Mouse (Mus musculus): ENCODE measurements around the gene Map2k6.
"Not testable (repeated sequence)": the region's sequence is repeated elsewhere in the genome, so short reads cannot be mapped to it uniquely, and the experiment has no call there.

Map2k6 gene

DNA sequence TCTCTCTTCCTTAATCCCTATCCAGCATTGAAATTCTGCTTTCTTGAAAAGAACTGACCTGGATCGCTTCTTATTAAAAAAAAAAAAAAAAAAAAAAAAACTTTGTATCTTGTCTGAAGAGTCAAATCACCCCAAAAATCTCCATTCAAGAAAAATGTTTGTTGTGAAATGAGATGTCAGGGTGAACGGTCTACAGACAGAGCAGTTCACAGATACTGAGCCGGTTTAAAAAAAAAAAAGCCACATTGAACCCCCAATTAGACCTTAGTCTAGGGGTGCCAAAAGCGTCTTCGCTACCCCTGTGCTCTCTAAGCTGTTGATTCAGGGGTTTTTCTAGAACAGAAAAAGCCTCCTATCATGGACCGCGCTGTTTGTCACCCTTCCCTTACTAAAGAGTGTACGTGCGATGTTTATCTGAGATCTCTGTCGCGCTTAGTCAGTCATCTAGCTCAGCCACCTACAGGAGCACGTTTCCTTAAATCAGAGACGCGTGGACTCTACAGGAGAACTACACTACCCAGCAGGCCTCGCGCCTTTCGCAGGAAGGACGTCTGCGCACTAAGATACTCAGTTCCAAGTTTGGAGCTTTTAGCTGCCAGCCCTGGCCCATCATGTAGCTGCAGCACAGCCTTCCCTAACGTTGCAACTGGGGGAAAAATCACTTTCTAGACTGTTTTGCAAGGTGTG, at the start of gene Map2k6:
Map2k6 (plus strand) TSS at position 570 of the 687 bp plus-strand sequence.
- peak; percentile 67 for DNase-seq (ENCODE audit: extremely low read depth, insufficient read length, low spot score)

DNA sequence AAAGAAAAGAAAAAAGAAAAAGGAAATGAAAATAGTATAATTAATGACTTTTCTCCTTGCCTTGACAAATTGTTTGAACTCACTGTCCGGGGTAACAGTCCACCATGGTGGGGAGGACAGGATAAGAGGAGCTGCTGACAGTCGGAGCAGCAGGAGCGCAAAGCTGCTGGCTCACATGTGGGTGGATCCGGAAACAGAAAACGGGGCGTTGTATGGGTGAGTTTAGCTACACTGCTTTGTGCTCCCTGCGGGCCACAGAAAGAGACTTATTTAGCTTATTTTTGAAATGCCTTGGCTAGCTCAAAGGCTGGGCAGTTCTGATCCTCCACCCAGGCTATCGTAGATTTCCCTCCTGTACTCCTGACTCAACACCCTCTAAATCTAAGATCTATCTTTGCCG, 44.7 kb upstream of the Map2k6 start:
- DNase-seq (ENCODE audit: extremely low read depth, insufficient read length, low spot score), result no peak

DNA sequence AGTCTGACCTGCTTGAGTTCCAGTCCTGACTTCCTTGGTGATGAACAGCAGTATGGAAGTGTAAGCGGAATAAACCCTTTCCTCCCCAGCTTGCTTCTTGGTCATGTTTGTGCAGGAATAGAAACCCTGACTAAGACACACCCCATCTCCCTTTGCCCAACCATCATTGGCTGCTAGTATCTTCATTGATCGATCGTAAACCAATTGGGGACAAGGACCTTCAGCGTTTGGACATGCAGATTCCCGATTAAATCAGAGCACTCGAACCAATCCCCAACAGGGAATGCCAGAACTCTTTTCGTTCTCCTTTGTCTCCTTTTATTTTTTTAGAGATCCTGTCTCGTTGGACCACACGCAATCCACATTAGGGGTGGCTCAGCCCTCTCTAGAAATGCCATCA, 43.8 kb upstream of the Map2k6 start:
- DNase-seq (ENCODE audit: extremely low read depth, insufficient read length, low spot score), result not testable (repeated sequence)

DNA sequence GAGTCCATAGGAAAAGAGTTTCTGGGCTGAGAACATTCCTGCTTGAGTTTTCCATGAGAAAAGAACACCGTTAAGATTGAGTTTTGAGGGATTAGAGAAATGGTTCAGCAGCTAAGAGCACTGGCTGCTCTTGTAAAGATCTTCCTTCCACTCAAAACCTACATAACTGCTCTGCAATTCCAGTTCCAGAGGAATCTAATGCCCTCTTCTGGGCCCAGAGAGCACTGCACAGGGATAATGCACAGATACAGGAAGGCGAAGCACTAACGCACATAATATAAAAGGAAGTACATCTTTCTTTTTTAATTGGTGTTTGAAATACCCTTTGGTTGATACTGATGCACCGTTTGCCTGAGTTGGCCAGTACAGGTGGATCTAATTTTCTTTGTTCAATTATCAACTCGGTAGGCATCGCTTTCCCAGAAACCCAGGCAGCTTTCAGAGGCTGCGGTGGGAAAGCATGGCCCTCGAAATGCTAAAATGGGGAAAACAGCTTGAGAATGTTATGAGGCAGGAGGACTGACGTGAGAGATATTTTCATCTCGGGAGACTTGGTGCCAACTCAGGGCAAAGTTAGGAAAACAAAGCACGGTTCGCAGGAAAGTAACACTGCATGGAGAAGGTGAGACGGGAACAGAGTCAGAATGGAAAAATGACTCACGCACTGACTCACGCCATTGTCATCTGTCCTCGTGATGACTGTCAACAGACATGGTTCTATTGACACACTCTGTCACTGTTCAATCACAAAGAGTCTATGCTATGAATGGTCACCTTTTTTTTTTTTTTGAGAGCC, 41.0 kb upstream of the Map2k6 start:
- DNase-seq (ENCODE audit: extremely low read depth, insufficient read length, low spot score), result peak; percentile 51

DNA sequence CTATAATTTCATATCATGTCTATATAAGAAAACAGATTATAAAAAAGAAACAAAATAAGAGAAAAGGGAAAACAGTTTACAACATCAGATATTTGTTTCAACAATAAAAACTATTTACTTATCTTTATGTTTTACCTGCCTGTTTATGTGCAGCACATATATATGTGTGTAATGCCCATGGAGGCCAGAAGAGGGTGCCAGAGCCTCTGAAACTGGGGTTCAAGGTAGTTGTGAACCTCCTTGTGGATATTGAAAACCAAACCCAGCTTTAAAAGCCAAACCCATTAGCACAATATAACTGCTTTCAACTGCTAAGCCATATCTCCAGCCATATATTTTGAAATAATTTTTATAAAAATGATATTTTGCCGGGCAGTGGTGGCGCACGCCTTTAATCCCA, 33.9 kb upstream of the Map2k6 start:
- DNase-seq (ENCODE audit: extremely low read depth, insufficient read length, low spot score), result no peak

DNA sequence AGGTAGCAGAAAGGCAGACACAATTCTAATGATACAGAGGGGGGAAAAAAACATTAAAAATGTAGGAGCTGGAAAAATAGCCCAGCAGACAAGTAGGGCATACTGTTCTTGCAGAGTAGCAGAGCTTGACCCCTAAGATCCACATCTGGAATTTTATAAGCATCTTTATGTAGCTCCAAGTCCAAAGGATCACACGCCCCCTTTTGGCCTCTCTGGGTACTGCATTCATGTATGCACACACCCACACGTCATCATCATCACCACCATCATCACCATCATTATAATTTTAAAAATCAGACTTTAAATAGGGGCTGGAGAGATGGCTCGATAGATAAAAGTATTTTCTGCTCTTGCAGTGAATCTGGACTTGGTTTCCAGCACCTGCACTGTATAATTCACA, 32.0 kb upstream of the Map2k6 start:
- DNase-seq (ENCODE audit: extremely low read depth, insufficient read length, low spot score), result no peak

DNA sequence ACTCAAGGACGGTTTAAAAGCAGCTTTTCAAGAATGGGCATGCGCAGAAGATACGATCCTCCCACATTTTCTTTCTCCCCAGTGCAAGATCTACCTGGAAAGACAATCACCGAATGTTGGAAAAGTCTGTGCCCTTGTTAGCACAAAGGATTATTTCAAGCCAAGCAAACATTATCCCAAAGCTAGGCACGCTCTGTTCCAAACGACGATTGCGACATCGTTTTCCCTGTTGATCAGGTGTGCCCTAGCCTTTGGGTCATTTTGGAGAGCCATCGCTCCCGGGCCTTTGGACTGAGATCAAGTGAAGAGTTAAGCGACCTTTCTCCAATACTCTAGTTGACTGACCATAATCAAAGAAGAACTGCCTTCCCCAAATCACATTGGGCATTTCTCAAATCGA, 31.3 kb upstream of the Map2k6 start:
- DNase-seq (ENCODE audit: extremely low read depth, insufficient read length, low spot score), result no peak

DNA sequence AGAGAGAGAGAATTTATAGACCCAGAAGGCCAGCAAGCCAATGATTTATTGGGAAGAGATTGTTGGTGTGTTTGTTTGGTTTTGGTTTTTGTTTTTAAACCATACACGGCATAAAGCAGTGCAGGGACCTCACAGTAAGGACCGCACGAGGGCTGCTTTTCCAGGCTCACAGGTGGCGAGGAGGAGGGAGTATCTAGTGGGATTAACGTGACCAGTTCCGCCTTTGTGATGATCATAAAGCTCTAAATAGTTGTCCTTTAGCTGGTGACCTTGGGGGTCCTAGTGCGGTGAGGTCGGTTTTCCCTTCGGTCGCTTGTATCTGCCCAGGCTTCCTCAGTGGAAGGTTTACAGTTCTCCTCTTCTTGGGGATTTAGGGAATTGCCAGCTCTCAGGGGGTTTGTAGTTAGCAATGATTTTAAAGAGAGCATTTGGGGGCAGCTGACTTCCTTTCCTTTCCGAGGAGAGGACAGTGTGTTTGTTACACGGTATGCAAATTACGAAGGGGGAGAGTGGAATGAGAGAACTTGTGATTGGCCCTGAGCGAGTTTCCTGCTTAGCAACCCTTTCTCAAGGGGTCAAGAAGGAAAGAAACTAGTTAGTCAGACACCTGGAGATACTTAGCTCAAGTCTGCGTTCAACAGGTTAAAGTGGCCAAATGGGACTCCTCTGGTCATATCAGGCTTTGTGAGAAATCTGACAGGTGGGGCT, 29.5 kb upstream of the Map2k6 start:
- DNase-seq (ENCODE audit: extremely low read depth, insufficient read length, low spot score), result no peak

DNA sequence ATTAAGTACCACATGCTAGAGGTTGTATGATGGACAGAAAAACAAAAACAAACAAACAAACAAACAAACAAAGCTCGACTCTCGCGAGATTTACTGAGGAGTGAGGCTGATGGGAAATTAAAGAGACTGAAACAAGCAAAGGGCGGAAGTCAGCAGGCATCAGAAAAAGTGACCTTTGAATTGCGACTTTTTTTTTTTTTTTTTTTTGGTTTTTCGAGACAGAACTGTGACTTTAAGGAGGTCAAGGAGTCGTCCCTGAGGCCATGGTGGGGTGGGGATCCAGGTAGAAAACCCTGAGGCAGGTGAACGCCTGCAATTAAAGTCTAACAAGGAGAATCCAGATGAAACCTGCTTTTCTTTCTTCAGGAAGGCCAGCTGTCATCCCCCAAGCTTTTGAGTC, 27.1 kb upstream of the Map2k6 start:
- DNase-seq (ENCODE audit: extremely low read depth, insufficient read length, low spot score), result no peak

DNA sequence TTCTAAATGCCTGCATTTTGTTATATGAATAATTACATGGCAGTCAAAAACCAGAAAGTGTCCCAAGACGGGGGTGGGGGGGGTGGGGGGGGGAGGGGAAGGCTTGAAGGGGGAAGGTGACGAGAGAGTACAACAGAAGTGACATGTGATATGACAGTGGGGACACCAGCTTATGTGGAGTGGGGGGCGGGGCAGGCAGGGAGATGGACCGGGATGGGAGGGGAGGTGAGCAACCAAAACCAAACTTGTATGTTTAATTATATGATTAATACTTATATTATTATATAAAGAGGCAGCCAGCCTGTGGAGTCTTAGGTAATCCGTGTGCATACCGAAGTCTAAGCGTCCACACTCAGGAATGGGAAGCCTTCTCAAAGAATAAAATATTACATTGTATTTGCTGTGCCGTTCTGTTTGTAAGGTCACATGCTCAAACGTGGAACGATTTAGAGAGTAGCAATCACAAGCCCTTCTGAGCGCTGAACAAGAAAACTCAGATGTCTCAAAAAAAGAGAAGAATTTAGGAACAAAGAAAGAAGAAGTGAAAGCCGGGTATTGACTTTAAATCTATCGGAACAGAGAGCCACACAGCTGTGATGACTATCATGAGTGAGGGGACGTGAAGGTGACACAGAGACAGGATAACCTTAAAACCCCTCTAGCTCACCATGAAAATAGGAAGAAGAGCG, 26.5 kb upstream of the Map2k6 start:
- no peak for DNase-seq (ENCODE audit: extremely low read depth, insufficient read length, low spot score)

DNA sequence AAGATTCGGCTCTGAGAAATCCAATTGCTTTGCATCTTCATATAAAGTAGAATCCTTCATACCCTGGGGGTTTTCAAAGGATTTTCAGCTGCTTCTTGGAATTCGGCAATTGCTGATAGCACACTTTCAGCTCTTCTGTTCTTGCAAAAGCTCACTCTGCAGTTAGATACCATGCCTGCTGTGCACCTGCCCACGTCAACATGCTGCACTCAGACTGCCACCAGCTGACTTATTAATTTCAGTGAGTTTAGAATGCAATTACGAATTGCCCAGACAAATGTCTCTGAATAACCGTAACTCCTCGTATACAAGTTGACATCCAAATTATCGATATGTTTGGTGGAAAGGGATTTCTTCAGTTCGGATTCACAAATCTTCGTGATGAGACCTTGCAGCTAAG, 24.9 kb upstream of the Map2k6 start:
- DNase-seq (ENCODE audit: extremely low read depth, insufficient read length, low spot score), result no peak

DNA sequence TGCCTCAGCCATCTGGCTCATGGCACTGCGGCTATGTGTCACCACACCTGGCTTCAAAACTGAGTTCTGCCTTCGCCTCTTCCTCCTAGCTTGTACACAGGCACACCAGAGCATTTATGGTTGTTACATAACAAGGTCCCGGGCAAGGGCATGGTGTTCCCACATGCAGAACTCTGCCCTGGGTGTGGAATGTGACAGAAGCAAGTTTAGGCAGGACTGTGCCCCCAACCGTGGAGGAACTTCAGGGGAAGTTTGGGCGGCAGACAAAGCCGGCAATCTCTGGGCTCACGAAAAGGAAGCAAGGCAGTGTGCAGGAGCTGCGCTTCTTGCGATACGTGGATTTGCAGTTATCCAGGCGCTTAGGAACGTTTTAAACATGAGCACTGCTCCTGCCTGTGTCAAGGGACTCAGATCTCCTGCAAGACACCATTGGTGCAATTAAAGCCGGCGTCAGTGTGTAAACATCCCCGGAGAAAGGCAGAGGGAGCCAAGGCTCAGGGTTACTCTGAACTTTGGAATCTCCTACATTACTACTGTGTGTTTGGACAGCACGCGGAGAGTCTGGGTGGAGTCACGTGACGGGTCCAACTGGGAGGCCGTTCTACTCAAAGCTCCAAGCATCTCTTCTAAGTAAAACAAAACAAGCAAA, 19.1 kb upstream of the Map2k6 start:
- no peak for DNase-seq (ENCODE audit: extremely low read depth, insufficient read length, low spot score)

DNA sequence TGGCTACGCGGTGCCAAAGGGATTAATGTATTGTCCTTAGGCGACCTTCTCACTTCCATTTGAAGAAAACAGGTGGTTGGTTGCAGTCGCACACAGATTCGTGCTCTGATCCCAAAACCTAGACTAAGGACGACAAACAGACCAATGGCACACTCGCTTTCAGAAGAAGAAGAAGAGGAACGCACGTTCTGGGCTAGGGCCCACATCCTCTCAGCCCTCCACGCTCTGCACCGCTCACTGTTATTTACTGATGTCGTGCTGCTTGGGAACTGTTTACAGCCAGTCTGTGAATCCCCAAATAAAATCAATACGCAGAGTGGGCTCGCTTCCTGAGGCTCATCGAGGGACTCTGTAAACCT, 18.6 kb upstream of the Map2k6 start:
- no peak for DNase-seq (ENCODE audit: extremely low read depth, insufficient read length, low spot score)

DNA sequence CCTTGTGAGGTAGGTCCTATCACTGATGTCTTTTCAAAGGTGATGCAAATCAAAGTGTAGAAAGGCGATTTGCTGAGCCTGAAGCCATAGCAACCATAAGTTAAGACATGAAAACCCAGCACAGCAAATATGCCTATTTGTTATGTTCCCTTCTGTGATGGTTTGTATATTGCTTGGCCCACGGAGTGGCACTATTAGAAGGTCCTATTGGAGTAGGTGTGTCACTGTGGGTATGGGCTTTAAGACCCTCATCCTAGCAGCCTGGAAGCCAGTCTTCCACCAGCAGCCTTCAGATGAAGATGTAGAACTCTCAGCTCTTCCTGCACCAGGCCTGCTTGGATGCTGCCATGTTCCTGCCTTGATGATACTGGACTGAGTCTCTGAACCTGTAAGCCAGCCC, 13.4 kb upstream of the Map2k6 start:
- no peak for DNase-seq (ENCODE audit: extremely low read depth, insufficient read length, low spot score)

DNA sequence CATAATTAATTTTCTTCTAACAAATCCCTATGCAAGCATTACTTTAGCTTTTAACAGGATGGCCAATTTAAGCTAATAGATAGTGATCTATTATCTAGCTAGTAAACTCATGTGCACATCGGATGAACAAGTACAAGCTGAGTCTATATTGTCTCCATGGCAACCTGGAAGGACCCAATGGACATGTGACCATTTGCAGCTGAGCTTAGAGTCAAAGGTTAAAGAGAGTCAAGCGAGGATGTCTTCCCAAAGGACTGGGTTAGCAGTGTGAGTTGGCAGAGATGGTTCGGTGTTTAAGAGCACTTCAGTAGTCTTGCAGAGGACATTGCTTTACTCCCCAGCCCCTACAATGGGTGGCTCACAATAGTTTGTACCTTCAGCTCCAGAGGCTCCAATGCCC, 6.2 kb upstream of the Map2k6 start:
- DNase-seq (ENCODE audit: extremely low read depth, insufficient read length, low spot score), result no peak

DNA sequence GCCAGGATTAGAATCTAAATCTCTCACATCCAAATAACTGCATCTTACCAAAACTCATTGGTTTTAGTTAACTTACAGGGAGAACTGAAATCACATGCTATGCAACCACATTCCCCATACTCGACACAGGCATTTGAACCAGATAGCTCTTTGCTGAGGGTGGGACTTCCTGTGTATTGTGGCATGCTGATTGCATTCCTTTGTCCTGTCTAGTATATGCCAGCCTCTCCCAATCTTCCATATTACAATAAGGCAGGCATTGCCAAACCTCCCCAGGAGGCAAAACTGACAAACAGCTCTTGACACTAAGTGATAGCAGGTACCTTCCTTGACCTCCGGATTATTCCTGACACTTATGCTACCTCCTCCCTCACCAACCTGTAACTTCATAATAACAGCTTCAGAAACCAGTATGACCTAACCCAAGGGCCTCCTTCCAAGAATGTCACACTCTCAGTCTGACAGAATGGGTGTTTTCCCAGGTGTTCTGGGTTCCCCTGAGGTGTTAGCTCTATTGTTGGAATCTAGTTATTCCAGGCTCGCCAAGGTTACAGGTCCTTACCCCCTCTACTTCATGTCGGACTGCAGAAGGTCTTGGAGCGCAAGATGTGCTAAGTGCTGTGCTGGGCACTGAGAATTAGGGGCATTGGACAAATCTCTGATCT, 4.0 kb upstream of the Map2k6 start:
- DNase-seq (ENCODE audit: extremely low read depth, insufficient read length, low spot score), result no peak

DNA sequence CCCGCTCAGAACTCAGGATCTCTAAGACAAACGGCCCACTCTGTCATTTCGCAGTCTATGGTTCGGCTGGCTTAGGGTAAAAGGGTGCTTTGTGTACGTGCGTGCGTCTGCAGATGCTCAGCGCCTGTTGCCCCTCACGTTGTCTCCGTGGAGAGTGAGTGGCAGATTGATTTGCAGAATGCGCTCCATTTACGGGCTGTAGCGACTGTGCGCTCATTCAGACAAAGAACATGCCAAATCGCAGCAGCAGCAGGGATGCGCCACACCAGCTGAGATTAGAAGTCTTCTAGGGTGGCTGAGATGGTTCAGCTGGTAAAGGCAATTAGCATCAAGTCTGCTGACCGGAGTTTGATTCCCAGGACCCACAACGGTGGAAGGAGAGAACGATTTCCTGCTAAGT, 2.8 kb upstream of the Map2k6 start:
- DNase-seq (ENCODE audit: extremely low read depth, insufficient read length, low spot score), result no peak

DNA sequence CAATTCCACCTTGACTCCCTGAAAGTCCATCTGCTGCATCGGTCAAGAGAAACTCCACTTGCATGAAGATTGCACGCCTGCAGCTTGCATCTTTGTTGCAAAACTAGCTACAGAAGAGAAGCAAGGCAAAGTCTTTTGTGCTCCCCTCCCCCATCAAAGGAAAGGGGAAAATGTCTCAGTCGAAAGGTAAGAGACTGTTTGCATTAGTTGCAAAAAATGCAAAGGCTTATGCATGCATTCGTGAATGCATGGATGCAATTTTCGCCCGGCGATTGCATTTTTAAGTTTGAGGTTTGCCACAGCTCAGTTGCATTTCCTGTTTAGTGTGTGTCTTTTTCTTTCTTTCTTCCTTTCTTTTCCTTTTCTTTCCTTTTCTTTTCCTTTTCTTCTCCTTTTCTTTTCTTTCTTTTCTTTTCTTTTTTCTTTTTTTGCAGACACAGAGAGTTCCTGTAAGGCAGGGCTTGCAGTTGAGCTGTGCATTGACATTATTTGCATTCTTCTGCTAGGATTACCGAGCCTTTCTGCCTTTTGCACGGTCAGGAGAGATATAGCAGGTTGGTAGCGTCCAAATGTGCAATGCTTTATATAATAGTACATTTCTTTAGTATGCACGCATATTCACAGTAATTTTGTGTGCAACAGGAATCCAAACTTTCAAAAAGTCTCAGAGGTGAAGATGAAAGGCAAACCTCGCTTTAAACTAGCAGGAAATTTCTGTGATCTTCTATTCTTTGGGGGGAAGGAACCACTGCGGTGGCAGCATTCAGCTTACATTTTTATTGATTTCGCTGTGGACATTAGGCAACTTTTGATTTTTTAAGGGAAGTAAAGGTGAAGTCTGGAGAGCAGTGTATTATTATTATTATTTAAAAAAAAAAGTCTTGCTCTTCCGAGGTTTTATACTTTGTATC, 573 bp downstream of the Map2k6 start:
- no peak for DNase-seq (ENCODE audit: extremely low read depth, insufficient read length, low spot score)

DNA sequence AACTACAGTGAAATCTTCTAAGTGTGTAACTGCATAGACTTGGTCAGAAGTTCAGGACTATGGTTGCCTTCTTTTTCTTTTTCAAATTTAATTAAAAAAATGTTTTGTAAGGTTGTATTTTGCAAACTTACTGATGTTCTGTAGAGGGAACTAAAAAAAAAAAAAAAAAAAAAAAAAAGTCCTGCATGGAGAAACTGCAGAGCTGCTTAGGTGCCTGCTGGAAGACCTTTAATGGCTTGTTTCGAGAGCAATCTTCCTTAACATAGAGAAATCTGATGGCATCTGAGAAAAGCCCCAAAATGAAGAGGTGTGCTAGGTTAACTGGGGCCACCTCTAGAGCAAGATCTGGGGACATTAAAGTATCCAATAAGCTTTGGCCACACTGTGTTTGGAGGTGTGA, 1.4 kb downstream of the Map2k6 start:
- no peak for DNase-seq (ENCODE audit: extremely low read depth, insufficient read length, low spot score)
